Mouse (Mus musculus) ES-Bruce4 (cell line): ENCODE data around the gene Ggta1. TPM values are rescaled to one million over a fixed set of nuclear protein-coding genes. Genes with fewer than 3 reads are reported as not detected.

Source experiments
- H3K27ac ChIP-seq: 2 replicates; pipeline ENCODE4 v1.5.1; 2012; ENCODE audit warnings: low read length, inconsistent platforms; ENCODE audit not compliant: insufficient read depth
- H3K27me3 ChIP-seq: 2 replicates; pipeline ENCODE4 v1.6.1; 2012; ENCODE audit warnings: mild to moderate bottlenecking, low read length, inconsistent platforms; ENCODE audit not compliant: control insufficient read depth, poor library complexity, insufficient read depth, severe bottlenecking
- H3K36me3 ChIP-seq: 2 replicates; pipeline ENCODE4 v1.6.1; 2012; ENCODE audit warnings: inconsistent platforms, mild to moderate bottlenecking, low read length, moderate library complexity; ENCODE audit not compliant: control insufficient read depth, poor library complexity, insufficient read depth, severe bottlenecking
- H3K4me1 ChIP-seq: one replicate; pipeline ENCODE4 v1.8.1; 2011; ENCODE audit warnings: low read length; ENCODE audit not compliant: control insufficient read depth, insufficient read depth
- H3K4me3 ChIP-seq: 2 replicates; pipeline ENCODE4 v1.5.1; 2011; ENCODE audit warnings: low read depth, mild to moderate bottlenecking, low read length
- H3K9ac ChIP-seq: 2 replicates; pipeline ENCODE4 v1.6.1; 2012; ENCODE audit warnings: low read depth, mild to moderate bottlenecking, inconsistent platforms; ENCODE audit not compliant: poor library complexity, severe bottlenecking
- H3K9me3 ChIP-seq: replicated peaks from 2 replicates; pipeline ENCODE4 v1.6.1; 2012; ENCODE audit warnings: mild to moderate bottlenecking, low read length, inconsistent platforms; ENCODE audit not compliant: control insufficient read depth, poor library complexity, insufficient read depth, severe bottlenecking
- CTCF ChIP-seq: IDR thresholded peaks from one replicate; pipeline ENCODE4 v1.8.1; 2011; ENCODE audit warnings: low read depth, low read length
- EP300 ChIP-seq: IDR thresholded peaks from 2 replicates; pipeline ENCODE4 v1.6.1; 2011; ENCODE audit warnings: low read depth, low read length; ENCODE audit not compliant: insufficient read depth
- POLR2A ChIP-seq: IDR thresholded peaks from one replicate; pipeline ENCODE4 v1.8.1; 2011; ENCODE audit warnings: low read length; ENCODE audit not compliant: insufficient read depth
- polyA plus RNA-seq: library from polyadenylated mRNA; stranded (reverse); fragments of >200 nt; gene quantifications from 2 replicates; pipeline ENCODE4 v1.2.4, GENCODE M21; 2011; ENCODE audit warnings: low read depth; ENCODE audit not compliant: missing spikeins, insufficient read depth, insufficient read length

The Ggta1 gene
- polyA plus RNA-seq, 1 experiment: 52.5 TPM

DNA sequence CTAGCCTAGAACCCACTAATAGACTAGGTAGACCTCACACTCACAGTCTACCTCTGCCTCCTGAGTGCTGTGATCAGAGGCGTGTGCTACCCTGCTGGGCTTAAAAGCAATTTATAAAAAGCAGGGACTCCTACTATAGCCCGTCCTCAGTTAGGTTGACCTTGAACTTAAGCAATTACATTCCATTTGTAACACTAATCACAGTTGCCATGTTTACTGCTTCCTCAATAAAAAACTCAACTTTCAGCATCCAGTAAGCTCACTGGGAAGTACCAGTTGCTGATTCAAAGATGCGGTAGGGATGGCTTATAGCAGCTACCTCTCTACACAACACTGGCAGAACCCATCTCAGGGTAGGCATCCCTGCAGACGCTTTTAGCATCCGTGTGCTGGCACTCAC, 19.7 kb downstream of the Ggta1 start:
- TF ChIP-seq EP300: no peak
- no peak overlapping the region for H3K27ac ChIP-seq
- no peaks in the 10 kb centered on the region for H3K27me3 ChIP-seq
- no peaks in the 10 kb centered on the region for H3K36me3 ChIP-seq
- peaks cover 3% of the 10 kb centered on the region for H3K4me1 ChIP-seq
- H3K9me3 ChIP-seq: no peaks in the 10 kb centered on the region
- no peak overlapping the region for H3K4me3 ChIP-seq
- H3K9ac ChIP-seq: no peak overlapping the region

- Histone ChIP-seq H3K9me3 (no peaks in the 10 kb centered on the region), H3K27ac (no peak overlapping the region), H3K4me3 (no peak overlapping the region), H3K4me1 (peaks cover 3% of the 10 kb centered on the region), H3K27me3 (no peaks in the 10 kb centered on the region), H3K9ac (no peak overlapping the region), H3K36me3 (no peaks in the 10 kb centered on the region)
- no peak for TF ChIP-seq CTCF
- no peak for TF ChIP-seq EP300
- TF ChIP-seq POLR2A: no peak
These were observed 21.0 kb downstream of the Ggta1 start for GRCm38 (mm10) chr2:35442079-35442478.

- Histone ChIP-seq H3K4me3 (no peak overlapping the region), H3K27ac (no peak overlapping the region), H3K4me1 (peaks cover 3% of the 10 kb centered on the region), H3K36me3 (no peaks in the 10 kb centered on the region), H3K9ac (no peak overlapping the region), H3K27me3 (no peaks in the 10 kb centered on the region), H3K9me3 (no peaks in the 10 kb centered on the region)
- TF ChIP-seq CTCF (no peak), POLR2A (no peak), EP300 (no peak)
These were observed 21.6 kb downstream of the Ggta1 start for GRCm38 (mm10) chr2:35441419-35441818.

- H3K9me3 ChIP-seq: no peaks in the 10 kb centered on the region
- no peak overlapping the region for H3K9ac ChIP-seq
- H3K4me1 ChIP-seq: peaks cover under 1% of the 10 kb centered on the region
- TF ChIP-seq EP300: no peak
- no peak for TF ChIP-seq POLR2A
- TF ChIP-seq CTCF: no peak
- H3K36me3 ChIP-seq: no peaks in the 10 kb centered on the region
- H3K27ac ChIP-seq: no peak overlapping the region
- H3K4me3 ChIP-seq: no peak overlapping the region
- no peaks in the 10 kb centered on the region for H3K27me3 ChIP-seq
These were observed 22.6 kb downstream of the Ggta1 start for GRCm38 (mm10) chr2:35440480-35440879.

- no peak overlapping the region for H3K27ac ChIP-seq
- H3K27me3 ChIP-seq: no peaks in the 10 kb centered on the region
- TF ChIP-seq POLR2A (no peak), EP300 (no peak), CTCF (no peak)
- H3K4me3 ChIP-seq: no peak overlapping the region
- H3K36me3 ChIP-seq: no peaks in the 10 kb centered on the region
- no peaks in the 10 kb centered on the region for H3K9me3 ChIP-seq
- no peak overlapping the region for H3K9ac ChIP-seq
- no peaks in the 10 kb centered on the region for H3K4me1 ChIP-seq
These were observed 25.2 kb downstream of the Ggta1 start for GRCm38 (mm10) chr2:35437796-35438195.

GRCm38 (mm10) chr2:35434576-35435123, 28.4 kb downstream of the Ggta1 start:
- H3K27ac ChIP-seq: no peak overlapping the region
- H3K4me3 ChIP-seq: no peak overlapping the region
- H3K9ac ChIP-seq: no peak overlapping the region
- H3K36me3 ChIP-seq: no peaks in the 10 kb centered on the region
- TF ChIP-seq CTCF (no peak), POLR2A (no peak), EP300 (no peak)
- H3K4me1 ChIP-seq: no peaks in the 10 kb centered on the region
- H3K9me3 ChIP-seq: no peaks in the 10 kb centered on the region
- H3K27me3 ChIP-seq: no peaks in the 10 kb centered on the region
